Mouse (Mus musculus) neutrophil, adult 59 days (primary cell): ENCODE results near the gene Svopl. TPM values are rescaled to one million over a fixed set of nuclear protein-coding genes. Genes with fewer than 3 reads are reported as not detected.

ENCODE experiments used
- total RNA-seq, 2 experiments: library from RNA; stranded (reverse); gene quantifications; 1 replicate in 1 of 2; 2 replicates in 1 of 2; pipeline ENCODE4 v1.2.4; 2023

Svopl gene
- not detected for total RNA-seq

GRCm38 (mm10) chr6:38046838-38047237 lies at the start of gene Svopl:
Gene Svopl, minus strand, starts transcription at chr6:38046996.

Other genes with a start within 250 kb of the Svopl start
- gene Trim24, start 176.2 kb downstream of the Svopl start, total RNA-seq = 10 to 100 TPM; 16.3 to 17.0 TPM
- not detected for gene Tmem213, start 62.3 kb upstream of the Svopl start, total RNA-seq
- gene Atp6v0a4, start 77.6 kb upstream of the Svopl start, total RNA-seq = 1 to 10 TPM; 1.2 to 1.5 TPM
- under 1 TPM; 0.11 to 0.40 TPM for gene D630045J12Rik, start 207.0 kb upstream of the Svopl start, total RNA-seq